Mouse (Mus musculus): Measurements from ENCODE around the gene Hs3st2. TPM values are rescaled to one million over a fixed set of nuclear protein-coding genes. Genes with fewer than 3 reads are reported as not detected.
A peak's percentile ranks its signal among the peaks of the same experiment; 100 is the strongest.

Hs3st2 gene
- total RNA-seq, 1 experiment from 2014 or later, result 0.93 TPM

DNA sequence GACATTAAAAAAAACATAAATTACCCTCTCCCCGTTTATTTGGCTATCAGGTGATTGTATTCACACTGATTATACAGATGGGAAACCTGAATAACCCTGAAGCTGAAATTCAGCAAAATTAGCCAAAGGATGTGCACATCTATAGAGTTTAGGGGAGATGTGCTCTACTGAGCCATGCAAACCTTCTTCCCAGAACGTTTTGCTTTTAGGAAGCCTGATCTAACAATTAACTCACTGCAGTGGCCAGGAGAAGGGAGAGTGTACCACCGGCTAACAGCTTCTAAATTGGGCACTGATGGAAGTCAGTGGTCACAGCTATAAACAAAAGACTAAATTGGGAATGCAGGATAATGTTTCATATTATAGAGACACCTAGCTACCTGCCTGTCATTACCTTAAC lies 66.4 kb downstream of the Hs3st2 start:
- no peak for DNase-seq

DNA sequence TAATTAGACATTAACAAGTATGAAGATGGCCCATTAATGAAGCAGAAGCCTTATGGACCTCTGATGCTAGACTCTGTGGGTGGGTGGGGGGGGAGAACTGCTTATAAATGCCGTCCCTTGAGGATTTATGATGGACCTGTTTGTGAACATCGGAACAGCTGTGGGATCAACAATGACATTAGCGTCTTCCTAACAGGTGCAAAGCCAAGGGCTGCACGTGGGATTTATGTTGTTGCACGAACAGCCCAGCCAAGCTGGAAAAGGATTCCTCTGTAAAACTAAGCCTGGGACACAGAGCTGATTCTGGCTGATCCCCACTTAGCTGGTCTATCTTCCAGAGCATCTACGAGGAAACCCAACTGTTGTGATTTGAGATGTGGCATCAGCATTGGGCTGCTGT lies 69.0 kb downstream of the Hs3st2 start:
- no peak for DNase-seq

DNA sequence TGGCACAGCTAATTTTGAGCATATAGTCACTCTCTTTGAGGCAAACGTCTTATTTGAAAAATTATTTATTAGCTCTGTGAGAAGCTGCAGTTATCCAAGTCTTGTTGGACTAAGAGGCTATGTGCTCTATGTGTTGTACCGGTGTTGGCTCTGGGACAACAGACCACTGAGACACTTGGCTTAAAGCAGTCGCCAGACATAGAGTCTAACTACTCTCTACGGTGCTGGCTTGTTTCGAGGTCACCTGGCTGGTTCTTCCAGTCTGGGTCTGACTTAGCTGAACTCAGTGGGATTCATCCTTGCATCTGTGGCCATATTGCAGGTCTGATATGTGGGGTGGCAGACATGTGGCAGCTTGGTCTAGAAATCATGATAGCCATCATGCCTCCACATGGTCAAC lies 72.8 kb downstream of the Hs3st2 start:
- no peak for DNase-seq

DNA sequence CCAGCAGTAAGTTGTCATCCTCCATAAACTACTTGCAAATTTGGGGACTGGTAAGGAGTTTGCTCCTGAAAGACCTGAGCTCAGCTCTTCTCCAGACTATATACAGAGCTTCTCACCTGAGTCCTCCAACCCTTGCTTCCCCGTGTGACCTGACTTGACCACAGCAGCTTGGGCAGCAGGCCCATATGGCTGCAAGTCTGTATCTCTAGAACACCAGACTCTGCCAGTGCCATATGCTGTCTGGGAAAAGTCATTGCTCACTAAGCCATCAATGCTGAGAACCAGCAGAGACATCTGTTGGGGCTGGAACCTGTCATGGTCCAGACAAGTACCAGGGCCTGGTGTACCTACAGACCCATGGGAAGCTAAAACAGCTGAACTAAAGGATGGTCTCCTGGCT lies 73.5 kb downstream of the Hs3st2 start:
- DNase-seq, result no peak

DNA sequence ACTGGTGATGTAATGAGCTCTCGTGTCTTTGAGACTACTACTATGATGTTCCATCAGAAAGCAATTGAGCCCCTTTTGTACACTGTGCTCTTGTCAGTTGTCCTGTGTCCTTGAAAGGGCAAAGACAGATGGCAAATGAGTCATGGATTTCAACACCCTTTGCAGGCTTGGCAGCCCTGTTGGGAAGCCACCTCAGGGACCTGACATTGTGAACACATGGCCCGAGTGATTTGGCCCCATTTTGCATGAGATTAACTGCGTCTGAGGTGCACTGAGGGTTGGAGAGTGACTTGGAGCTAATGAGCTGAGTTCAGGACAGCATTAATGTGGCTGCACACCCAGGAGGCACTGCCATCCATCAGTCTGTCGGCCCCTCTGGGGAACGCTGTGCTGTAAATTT lies 74.7 kb downstream of the Hs3st2 start:
- DNase-seq, result peak; percentile 48

DNA sequence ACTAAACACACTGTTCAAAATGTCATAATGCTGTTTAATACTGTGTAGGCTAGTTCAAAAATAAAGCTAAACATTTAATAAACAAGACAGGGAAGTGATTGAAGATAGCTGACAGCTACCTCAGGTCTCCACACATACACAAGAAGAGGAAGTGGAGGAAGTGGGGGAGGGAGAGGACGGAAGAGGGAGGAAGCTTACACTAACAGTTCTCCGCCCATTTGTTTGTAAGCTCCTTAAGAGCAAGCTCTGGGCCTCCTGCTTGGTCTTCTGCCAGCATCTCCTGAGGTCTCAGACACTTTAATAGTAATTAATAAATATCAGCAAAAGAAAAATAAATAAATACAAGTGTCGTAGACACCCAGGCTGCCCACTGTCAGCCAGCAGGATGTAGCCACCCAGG lies 77.8 kb downstream of the Hs3st2 start:
- peak; percentile 14 for DNase-seq

DNA sequence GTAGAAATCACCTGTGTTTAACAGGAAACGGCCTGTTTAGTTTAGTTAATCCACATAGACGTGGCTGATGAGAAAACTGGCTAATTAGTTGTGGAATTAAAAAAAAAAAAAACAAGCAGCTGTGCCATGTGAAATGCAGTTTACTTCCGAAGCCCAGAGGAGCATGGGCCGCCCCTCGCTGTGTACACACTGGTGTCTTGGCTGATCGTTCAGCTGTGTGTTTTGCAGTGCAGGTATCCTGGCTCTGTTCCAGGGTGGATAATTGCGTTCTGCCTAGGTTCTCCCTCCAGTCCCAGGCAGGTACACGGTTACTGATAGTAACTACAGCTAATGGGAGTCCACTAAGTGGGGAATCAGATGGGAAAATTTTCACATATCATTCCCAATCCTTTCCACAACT lies 86.6 kb downstream of the Hs3st2 start:
- DNase-seq, result no peak

DNA sequence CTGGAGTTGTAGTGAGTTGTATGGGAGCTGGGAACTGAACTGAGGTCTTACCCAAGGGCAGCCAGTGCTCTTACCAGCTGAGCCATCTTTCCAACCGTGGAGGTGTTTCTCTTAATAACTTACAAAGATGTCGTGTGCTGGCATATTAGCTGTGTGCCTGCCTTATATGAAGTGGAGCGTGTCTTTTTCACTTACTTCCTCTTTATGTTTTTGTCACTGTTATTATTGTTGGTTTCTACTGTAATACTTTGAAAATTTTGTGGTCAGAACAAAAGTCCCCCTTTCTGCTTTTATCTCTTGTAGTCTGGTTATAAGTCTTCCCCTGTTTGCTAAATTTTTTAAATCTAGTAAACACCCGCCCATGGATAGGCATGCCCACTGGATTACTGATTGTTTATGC lies 88.4 kb downstream of the Hs3st2 start:
- no peak for DNase-seq

DNA sequence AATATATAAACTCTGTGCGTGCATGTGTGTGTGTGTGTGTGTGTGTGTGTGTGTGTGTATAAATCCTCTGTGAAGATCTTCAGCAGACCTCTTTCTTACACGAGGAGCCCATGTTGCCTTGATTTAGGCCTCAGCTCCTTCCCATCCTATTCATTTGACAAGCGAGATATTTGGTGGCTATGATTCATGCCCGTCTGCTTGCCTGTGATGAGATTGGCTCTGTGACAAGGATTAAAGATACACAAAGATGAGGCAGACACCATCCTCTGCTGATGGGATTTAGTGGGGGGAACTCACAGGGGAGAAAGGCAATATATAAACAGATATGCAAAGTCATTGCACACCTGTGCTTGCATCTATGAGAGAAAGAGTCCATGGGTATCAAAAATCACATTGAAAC lies 92.9 kb downstream of the Hs3st2 start:
- no peak for DNase-seq

DNA sequence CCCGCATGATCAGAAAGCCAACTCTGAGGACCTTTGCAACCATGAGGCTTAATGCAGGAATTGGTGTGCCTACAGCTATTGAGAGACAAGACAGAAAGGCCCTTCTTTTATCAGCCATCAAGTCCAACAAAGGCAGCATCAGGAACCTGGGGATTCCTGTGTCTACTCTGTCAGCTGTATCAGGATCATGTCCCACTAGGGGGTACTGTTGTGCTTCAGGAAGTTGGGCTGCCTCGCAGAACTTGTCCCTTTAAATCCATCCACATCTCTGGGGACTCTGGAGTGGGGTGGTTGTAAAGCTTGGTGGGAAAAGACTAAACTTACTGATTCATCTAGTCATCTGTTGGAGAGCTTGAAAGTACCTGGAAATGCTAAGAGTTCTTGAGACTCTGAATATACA lies 93.6 kb downstream of the Hs3st2 start:
- DNase-seq, result peak; percentile 10

DNA sequence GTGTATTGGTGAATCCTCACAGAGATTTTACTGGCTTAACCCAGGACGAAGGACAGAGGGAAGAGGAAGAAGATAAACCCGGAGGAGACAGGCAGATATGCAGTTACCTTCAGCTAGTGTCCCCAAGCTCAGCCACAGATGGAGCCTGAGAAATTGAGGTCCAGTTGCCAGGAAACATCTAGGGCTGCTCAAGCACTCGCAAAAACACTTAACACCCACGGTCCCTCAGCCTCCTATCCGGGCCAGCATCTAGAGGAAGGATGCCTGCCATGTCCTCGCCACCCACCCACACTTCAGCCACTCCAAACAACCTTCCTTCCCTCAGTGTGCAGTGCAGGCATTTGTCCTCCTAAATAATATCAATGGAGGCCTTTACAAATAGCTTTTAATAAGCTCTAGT lies 95.6 kb downstream of the Hs3st2 start:
- DNase-seq, result no peak

DNA sequence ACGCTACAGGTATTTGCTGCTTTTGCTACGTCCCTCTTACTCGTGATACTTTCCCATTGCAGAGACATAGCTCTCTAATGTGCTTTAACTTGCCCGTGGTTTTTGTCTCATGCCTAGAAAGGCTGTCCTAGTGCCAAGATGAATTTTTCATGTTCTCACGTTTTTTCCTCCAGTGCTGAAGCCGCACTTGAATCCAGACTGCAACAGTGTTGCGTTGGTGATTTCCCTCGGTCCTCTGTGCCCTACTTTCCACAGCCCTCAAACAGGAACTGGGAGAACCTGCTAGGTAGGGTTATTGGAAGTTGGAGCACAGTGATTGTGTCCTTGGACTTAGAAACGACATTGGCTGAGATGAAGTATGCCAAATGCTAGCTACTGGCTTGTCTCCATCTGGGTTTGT lies 97.7 kb downstream of the Hs3st2 start:
- DNase-seq, result no peak

DNA sequence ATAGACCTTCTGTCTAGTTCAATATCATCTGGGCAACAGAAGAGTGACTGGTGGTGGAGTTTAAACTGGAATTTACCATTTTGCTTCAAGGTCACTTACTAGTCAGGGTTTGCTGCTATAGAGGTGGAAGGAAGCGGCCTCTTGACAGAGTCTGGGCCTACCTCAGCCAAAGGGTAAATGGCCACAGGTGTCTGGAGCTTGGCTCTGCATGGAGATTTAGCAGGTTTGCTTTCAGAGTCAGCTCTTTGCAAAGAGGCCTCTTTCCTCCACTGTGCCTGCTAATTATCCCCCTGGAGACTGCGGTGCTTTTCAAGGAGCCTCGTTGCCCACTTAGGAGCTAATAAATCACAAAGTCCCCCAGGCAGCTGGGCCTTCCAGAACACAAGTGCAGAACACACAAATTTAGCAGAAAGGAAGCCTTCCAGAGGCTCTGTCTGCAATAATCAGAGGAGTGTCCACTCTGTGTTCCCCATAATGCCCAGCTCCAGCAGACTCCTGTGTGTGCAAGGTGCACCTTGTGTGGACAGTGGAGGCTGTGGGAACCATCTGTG lies 99.9 kb downstream of the Hs3st2 start:
- no peak for DNase-seq

DNA sequence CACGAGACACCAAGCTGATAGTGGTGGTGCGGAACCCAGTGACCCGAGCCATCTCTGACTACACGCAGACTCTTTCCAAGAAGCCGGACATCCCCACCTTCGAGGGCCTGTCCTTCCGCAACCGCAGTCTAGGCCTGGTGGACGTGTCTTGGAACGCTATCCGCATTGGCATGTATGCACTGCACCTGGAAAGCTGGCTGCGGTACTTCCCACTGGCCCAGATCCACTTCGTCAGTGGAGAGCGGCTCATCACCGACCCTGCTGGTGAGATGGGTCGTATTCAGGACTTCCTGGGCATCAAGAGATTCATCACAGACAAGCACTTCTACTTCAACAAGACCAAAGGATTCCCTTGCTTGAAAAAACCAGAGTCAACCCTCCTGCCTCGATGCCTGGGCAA lies 108.9 kb downstream of the Hs3st2 start:
- DNase-seq, result no peak

DNA sequence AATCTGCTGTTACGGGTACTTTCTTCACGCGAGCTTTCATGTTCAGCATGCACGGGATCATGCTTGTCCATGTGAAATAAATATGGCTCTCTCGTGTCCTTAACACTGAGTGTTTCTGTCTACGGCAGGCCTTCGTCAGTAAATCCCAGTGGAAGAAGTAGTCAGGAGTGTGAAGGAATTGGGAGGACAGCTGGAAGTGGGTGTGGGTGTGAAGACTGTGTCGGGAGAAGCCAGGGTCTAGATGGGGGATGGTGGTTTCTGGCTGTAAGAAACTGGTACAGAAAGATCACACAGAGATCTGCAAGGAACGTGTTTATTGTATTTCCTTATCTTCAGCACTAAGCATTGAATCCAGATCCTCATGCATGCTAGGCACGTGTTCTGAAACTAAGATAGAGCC lies 110.0 kb downstream of the Hs3st2 start:
- no peak for DNase-seq

DNA sequence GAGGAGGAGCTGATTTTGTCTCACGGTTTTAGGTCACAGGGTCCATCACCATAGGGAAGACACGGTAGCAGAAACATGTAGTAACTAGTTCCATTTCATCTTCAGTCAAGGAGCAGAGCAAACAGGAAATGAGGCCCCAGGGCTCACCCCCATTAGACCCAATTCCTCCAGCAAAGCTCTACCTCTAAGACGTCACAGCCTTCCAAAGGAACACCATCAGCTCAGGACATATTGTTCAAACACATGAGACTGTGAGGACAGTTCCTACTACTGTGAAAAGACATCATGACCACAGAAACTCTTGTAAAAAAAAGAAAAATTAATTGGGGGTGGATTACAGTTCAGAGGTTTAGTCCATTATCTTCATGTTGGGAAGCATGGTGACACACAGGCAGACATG lies 125.1 kb downstream of the Hs3st2 start:
- no peak for DNase-seq

DNA sequence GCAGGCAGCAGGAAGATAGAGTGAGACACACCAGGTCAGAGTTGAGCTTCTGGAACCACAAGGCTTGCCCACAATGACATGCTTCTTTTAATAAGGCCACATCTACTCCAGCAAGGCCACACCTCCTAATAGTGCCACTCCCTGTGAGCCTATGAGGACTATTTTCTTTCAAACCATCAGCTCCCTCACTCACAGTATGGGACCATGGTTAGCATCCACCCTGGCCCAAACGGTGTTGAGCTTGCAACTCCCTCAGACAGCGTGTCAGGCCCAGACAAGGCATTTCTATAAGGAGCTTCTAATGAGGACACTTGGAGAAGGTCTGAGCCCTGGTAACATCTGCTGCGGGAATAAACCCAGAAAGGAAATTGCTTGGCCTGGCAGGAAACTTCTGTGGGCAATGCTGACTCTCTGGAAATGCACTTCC lies 125.5 kb downstream of the Hs3st2 start:
- no peak for DNase-seq

DNA sequence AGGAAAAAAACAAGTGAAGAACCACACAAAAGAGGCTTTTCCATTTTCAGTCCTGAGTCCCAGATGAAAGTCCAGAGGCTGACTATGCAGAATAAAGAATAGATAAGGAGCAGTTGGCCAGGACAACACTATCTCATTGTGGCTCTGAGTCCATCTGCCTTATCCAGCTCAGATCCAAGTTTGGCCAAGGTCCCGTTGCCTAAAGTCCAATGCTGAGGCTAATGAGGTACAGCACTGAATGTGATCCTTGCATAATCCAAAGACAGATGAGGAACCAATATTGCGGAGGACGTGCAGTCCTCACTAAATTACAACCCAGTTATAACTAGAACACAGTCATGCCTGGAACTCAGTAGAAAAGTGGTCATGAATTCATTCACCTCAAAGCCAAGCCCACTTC lies 130.5 kb downstream of the Hs3st2 start:
- DNase-seq, result no peak

DNA sequence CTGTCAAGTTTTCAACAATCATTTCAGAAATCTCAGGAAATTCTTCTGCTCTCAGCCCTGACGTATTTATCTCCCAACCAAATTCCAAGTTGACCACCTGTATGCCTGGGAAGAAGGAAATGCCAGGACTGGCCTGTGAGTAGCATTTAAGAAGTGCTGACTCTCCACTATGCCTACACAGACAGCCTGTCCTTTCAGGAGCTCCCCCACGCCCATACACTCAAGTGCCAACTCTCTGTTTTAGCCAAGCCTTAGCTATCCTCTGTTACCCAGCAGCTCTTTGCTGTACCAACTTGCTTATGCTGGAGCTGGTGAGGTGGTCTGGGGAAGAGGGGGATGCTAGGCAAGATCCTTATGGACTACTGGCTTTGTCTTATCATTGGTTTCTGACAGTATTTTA lies 137.4 kb downstream of the Hs3st2 start:
- no peak for DNase-seq

DNA sequence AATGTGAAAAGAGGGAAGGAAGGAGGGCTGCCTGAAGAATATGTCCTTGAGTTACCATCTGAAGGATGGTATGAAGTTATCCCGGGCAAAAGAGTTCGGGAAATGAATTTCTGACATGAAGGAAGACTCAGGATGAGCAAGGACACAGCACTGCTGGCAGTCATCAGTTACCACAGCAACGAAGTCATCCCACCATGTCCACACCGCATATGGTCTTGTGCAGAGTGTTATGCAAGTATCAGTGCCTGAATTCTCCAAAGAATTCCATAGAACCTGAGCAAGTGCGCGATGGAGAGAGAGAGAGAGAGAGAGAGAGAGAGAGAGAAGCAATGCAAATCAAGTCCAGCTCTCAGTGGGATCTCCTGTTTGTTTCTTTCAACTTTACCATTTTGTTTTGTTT lies 142.0 kb downstream of the Hs3st2 start:
- DNase-seq, result no peak

DNA sequence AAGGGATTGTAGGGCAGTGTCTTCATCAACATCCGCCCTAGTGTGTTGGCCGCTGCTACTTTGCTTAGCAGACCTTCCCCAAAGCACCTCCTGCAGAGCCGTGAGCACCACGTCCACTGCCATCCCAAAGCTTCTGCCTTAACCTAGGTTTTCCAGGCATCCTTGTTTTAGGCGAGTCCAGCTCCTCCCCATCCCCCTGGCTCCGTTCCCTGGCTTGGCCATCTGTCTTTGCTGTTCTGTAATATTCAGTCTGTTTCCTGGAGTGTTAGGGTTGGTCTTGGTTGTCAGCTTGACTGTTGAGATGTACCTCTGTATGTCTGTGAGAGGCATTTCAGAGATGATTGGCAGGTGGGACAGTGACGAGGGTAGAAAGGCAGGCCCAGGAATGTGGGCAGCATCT lies 142.7 kb downstream of the Hs3st2 start:
- no peak for DNase-seq

DNA sequence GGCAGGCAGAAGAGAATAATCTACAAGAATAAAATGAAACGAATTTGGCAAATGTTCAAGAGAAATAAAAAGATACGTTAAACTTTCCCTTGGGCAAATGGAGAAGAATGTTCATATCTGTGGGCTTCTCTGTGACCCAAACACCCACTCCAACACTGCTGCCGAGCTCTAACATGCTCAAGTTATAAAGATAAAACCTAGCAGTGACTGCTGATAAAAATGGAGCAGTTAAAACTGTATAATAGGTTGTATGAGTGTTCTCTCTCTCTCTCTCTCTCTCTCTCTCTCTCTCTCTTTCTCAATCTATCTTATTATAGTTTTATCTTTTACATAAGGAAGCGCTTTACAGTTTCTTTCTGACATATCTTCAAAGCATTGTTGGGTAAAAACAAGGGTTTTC lies 144.3 kb downstream of the Hs3st2 start:
- DNase-seq, result no peak

DNA sequence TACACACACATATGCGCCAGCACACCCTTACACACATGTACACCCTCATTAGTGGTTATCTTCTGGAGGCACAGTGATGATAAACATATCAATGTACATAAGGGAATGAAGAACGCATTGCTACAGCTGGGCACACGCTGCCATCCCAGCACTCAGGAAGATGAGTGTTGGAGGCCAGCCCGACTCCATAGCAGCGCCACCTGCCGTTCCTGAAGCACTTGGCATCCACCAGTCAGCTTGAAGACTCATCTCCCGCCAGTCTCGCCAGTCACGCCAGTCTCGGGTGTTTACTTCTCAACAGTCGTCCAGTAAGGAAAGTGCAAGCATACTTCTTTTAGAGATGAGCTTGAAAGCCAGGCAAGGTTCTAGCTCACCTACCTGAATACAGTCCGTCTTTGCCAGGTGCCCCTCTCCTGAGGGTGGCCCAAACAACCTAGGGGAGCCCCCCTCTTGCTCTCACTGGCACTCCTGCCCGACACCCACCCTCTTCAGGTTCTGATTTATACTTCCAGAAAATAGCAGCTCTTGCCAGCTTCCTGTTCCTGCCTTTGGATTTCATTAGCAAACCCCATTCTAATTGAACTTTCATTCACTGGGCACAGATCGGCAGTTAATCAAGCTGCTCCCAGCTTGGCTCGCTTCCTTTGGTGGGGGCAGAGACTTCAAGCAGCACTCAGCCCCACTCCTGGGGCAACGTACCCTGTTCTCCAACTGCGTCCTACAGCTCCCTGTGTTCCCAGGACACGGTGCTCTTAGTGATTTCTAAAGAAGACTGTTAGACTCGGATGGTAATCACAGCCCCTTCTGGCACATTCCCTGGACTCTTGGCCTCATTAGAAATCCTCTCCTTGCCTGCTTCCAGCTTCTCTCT lies 148.0 kb downstream of the Hs3st2 start:
- DNase-seq, result peak; percentile 65

DNA sequence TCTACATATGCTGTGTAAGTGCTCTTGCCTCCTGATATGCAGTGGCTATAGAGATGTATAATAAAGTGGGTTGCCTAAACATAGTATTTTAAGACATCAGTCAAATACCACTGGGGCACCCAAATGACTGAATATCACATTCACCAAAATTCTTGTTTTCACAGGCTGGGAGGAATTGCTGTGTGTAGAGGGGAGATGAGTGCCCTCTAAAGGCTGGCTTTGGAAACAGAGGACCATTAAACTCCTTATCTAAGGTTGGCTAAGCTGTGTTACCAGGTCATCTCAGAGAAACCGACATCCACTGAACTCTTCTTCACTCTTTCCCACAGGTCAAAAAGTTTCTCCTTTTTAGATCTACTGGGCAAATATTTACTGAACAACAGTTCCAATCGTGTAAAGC lies 150.8 kb downstream of the Hs3st2 start:
- DNase-seq, result no peak

Measured in adrenal gland, postnatal 14 days (tissue).